Mouse (Mus musculus) cortical plate, adult 2 months (tissue): ENCODE data around the gene Cngb1.

Source experiments
- CTCF ChIP-seq: fragments of 200-500 bp; IDR thresholded peaks from 2 replicates; pipeline ENCODE4 v1.5.1; 2011; ENCODE audit warnings: mild to moderate bottlenecking, control low read depth, low read length; ENCODE audit not compliant: insufficient read depth; ENCODE audit errors: extremely low read depth
- POLR2A ChIP-seq: fragments of 200-500 bp; IDR thresholded peaks from 2 replicates; pipeline ENCODE4 v1.6.1; 2011; ENCODE audit warnings: mild to moderate bottlenecking, low read length, control low read depth; ENCODE audit not compliant: insufficient read depth; ENCODE audit errors: extremely low read depth

DNA sequence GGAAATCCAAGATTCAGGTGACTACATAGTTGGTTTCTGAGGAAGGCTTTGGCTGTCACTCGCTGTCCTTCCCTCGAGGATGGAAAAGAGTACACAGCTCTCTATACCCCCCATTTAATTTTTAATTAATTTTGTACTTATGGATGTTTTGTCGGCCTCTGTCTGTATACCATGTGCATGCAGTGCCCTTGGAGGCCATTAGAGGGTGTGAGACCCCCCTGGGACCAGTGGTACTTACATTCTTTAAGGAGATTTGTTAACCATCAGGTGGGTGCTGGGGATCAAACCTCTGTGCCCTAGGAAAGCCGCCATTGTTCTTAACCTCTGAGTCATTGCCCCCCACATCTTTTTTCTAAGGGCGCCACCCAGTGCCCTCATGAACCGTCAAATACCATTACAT, 38.3 kb upstream of the Cngb1 start:
- TF ChIP-seq CTCF (no peak), POLR2A (no peak)
